Mouse (Mus musculus): ENCODE measurements at regions not wholly inside any gene's neighbourhood (a gene's known extent, or its start where the extent isn't known, plus 50 kb on each side); places are given as distances from the start of the nearest gene placed in this dataset.

GRCm38 (mm10) chr3:154391629-154392028, 61.2 kb upstream of the Lhx8 start:
- DNase-seq (ENCODE audit: low read depth) = no peak

- no peak for DNase-seq (ENCODE audit: low read depth)
These were observed 58.2 kb upstream of the Lhx8 start for GRCm38 (mm10) chr3:154388656-154389055.

- DNase-seq (ENCODE audit: low read depth) = no peak
These were observed 56.8 kb upstream of the Lhx8 start for GRCm38 (mm10) chr3:154387271-154387670.

- DNase-seq (ENCODE audit: low read depth) = no peak
These were observed 55.4 kb upstream of the Lhx8 start for GRCm38 (mm10) chr3:154385831-154386312.

- DNase-seq (ENCODE audit: low read depth) = no peak
These were observed 52.4 kb upstream of the Lhx8 start for GRCm38 (mm10) chr3:154382811-154383210.

- DNase-seq (ENCODE audit: low read depth) = no peak
These were observed 51.1 kb upstream of the Lhx8 start for GRCm38 (mm10) chr3:154381561-154381960.
